Mouse (Mus musculus) CD4-positive, CD25-positive, alpha-beta regulatory T cell, adult 4 months (primary cell): ENCODE results near the gene Gm21974. TPM values are rescaled to one million over a fixed set of nuclear protein-coding genes. Genes with fewer than 3 reads are reported as not detected.
A peak's percentile ranks its signal among the peaks of the same experiment; 100 is the strongest.
"Not testable (repeated sequence)": the region's sequence is repeated elsewhere in the genome, so short reads cannot be mapped to it uniquely, and the experiment has no call there.

ENCODE experiments used
- ATAC-seq: one replicate; pipeline ENCODE4 v1.8.0; 2017
- polyA plus RNA-seq, 2 experiments: library from polyadenylated mRNA; unstranded; fragments of 100-300 nt; shearing (Covaris generic); gene quantifications; one replicate each; pipeline ENCODE4 v1.2.1; 2017

Gm21974 gene
- not detected for polyA plus RNA-seq

DNA sequence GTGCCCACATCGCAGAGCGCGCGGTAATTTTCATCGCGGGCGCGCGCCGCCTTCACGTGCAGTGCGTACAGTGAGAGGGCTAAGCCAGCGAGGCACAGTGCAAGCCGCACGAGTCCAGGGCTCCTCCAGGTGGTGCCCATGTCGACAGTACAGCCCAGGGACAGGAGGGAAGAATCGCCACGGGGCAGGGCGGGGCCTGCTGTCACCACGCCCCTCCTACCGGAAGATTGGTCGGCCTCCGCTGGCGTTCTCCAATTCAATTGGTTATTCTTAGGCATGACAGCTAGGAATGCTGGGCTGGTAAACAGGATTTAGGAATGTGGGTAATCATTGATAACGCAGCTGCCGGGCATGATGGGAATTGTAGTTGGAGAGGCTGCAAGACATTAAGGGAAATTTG lies at the start of gene Gm21974, which contains the start of gene Vkorc1:
Gene Gm21974, minus strand, starts transcription at position 13 of the 400 bp plus-strand sequence.
Gene Vkorc1, minus strand, starts transcription at position 176 of the 400 bp plus-strand sequence.
- peak; percentile 95 for ATAC-seq

- no peak for ATAC-seq
Measured at GRCm38 (mm10) chr7:127944614-127945013, 49.4 kb upstream of the Gm21974 start.

DNA sequence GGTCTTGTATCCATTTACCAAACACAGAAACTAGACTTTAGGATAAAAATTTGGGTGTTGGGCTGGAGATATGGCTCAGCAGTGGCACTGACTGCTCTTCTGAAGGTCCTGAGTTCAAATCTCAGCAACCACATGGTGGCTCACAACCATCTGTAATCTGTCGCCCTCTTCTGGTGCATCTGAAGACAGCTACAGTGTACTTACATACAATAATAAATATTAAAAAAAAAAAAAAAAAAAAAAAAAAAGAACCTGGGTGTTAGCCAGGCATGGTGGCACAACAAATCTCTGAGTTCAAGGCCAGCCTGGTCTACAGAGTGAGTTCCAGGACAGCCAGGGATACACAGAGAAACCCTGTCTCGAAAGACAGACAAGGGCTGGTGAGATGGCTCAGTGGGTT lies 46.8 kb upstream of the Gm21974 start:
- ATAC-seq, result not testable (repeated sequence)

DNA sequence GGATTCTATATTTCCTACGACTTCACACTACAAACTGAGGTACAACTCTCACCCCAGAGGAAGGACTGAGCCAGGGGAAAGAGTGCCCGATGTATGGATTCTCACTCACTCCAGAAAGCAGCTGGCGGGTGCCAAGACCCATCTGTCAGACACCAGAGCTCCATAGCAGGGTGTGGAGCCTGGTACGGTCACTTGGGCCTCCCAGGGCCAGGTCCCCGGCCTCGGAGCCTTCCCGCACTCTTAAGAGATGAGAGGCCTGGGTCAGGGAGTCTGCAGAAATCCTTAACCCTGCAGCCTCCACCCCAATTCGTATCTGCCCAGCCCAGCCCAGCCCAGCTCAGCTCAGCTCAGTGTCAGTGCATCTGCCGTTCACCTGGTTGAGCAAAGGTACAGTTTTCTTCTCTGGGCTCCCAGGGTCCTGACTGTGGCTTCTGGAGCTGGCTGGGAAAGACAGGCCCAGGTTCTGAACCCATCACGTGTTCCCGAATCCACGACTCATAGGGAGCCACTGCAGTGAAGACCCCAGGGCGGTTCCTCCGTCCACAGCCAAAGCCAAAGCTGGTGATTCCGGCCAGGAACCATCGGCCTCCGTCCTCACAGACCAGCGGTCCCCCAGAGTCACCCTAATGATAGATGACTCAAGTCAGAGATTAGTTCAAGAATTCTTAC lies 41.1 kb upstream of the Gm21974 start:
- ATAC-seq, result no peak

GRCm38 (mm10) chr7:127935748-127936159 lies 40.5 kb upstream of the Gm21974 start:
- ATAC-seq, result peak; percentile 41

- peak; percentile 99 for ATAC-seq
Measured at GRCm38 (mm10) chr7:127935028-127935722, 39.9 kb upstream of the Gm21974 start.

GRCm38 (mm10) chr7:127934075-127934474 lies 38.8 kb upstream of the Gm21974 start:
- ATAC-seq, result no peak

GRCm38 (mm10) chr7:127932273-127933031 lies 37.2 kb upstream of the Gm21974 start:
- no peak for ATAC-seq

- no peak for ATAC-seq
Measured at GRCm38 (mm10) chr7:127931351-127932135, 36.3 kb upstream of the Gm21974 start.

DNA sequence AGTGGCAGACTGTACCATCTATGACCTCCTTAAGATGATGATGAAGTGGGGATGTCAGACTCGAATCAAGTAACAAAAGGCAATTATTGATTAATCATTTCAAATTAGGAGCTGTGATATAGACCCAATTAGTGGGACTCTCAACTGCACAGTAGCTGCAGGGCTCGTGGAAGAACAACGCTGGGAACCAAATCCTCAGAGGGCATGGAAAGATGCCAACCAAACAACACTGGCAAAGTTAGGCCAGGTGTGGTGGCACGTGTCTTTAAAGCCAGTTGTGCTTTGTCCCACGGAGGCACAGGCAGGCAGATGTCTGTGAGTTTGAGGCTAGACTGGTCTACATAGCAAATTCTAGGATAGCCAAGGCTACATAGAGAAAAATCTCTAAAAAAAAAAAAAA lies 35.4 kb upstream of the Gm21974 start:
- no peak for ATAC-seq

- no peak for ATAC-seq
Measured at GRCm38 (mm10) chr7:127929923-127930322, 34.7 kb upstream of the Gm21974 start, which contains the start of gene Prss8. Gene Prss8 (minus strand): TSS chr7:127930104.

DNA sequence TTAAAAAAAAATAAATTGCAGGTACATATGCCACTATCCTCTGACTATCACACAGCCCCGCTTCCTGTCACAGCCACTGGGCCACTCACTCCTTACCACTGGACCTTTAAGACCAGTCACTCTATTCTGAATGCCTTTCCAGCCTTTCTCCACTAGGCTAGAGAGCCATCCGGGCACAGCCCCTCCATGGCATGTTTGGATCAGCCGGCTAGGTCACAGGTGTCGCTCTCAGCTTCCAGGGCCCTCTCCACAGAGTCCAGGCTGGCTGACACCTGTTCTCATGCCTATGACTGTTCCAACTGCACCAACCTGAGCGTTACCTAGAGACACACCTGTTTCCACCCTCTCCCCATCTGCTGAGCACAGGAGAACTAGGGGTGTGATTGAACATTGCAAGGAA lies 33.3 kb upstream of the Gm21974 start:
- no peak for ATAC-seq

DNA sequence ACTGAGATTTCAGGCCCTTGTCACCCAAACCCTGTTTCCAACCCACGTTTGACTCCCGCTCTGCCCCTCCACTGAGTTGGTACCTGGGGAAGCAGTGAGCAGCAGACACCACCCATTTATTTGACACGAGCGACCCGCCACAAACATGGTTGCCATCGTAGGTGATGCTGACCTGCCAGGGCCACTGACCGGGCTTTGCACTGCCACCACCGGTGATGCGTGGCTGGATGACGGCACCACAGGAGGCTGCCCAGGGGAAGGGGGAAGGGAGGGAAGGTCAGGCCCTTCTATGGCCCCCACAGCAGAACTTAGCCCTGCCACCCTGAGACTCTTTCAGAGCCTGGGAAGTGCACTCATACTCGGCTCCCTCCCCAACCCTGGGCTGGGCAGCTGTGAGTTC lies 32.5 kb upstream of the Gm21974 start:
- no peak for ATAC-seq

DNA sequence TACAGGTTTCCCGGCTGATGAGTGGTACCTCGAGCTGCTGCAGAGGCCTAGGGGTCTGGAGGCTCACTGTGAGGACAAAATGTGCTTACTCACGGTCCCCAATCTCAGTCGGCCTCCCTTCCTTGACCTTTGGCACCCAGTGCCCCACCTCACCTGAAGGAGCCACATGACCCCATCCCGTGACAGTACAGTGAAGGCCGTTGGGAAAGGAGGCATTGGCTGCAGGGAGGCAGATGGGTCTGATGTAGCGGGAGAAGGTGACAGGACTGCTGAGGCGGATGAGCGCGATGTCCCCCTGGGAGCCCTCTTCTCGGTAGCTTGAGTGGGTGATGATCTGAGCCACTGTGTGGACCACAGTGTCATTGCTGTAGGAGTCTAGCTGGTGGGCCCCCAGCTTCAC lies 31.6 kb upstream of the Gm21974 start:
- ATAC-seq, result no peak

DNA sequence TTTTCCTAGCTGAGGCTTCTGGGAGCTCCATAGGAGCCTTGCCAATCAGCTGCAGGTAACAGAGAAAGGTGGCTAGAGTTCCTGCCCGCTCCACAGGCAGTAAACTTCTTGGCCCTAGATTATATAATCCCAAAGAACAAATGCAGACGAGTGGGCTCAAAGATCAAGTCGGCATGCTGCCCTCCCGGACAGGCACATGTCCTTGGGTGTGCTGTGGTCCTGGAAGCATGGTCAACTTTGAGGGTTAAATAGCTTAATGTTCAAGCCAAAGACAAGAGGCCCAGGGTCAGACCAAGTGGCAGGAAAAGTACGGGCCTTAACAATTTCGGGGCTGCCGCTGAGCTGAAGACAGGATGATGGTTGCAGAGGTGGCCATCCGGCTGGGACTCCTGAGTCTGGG lies 30.8 kb upstream of the Gm21974 start:
- ATAC-seq, result no peak

DNA sequence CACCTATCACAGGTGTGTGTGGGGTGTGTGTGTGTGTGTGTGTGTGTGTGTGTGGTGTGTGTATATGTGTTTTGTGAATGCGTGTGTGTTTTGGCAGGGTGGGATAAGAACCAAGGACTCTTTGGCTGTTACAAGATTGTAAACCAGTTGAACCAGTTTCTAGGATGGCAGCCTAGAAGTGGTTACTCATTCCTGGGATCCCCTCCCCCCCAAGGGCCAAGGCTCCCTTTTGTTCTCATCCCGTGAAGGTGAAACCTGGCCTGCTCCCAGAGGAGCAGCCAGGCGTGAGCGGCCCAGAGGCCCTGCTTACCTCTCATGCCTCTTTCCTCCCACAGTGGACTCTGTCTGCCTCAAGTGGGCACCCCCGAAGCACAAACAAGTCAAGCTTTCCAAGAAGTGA lies 30.0 kb upstream of the Gm21974 start:
- no peak for ATAC-seq

- no peak for ATAC-seq
Measured at GRCm38 (mm10) chr7:127923714-127924113, 28.5 kb upstream of the Gm21974 start.

GRCm38 (mm10) chr7:127922451-127923275 lies 27.4 kb upstream of the Gm21974 start:
- peak; percentile 89 for ATAC-seq

DNA sequence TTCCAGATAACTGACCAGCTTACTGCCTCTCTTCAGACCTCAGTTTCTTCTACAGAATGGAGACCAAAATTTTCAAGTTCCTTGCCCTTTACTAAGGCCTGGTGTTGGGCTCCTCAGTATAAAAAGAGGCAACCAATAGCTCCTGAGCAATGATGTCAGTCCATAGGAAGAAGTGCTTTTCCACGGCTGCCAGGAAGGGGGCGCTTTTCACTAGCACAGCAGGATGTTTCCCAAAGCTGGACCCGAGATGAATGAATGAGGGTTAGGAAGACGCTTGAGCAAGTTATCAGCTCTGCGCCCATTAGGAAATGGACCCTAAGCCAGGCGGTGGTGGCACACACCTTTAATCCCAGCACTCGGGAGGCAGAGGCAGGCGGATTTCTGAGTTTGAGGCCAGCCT lies 26.3 kb upstream of the Gm21974 start:
- ATAC-seq, result no peak

GRCm38 (mm10) chr7:127919290-127919689 lies 24.0 kb upstream of the Gm21974 start:
- no peak for ATAC-seq

- no peak for ATAC-seq
Measured at GRCm38 (mm10) chr7:127918203-127918602, 22.9 kb upstream of the Gm21974 start.

GRCm38 (mm10) chr7:127915293-127915692 lies 20.0 kb upstream of the Gm21974 start:
- no peak for ATAC-seq
